Mouse (Mus musculus) cerebellum, adult 18-20 months (tissue): ENCODE data around the gene Rpa2.
A peak's percentile ranks its signal among the peaks of the same experiment; 100 is the strongest.
"Not testable (repeated sequence)": the region's sequence is repeated elsewhere in the genome, so short reads cannot be mapped to it uniquely, and the experiment has no call there.

Experiments
- DNase-seq, 2 experiments: peaks; one replicate each; pipeline ENCODE4 v3.0.0; 2021

Gene Rpa2

DNA sequence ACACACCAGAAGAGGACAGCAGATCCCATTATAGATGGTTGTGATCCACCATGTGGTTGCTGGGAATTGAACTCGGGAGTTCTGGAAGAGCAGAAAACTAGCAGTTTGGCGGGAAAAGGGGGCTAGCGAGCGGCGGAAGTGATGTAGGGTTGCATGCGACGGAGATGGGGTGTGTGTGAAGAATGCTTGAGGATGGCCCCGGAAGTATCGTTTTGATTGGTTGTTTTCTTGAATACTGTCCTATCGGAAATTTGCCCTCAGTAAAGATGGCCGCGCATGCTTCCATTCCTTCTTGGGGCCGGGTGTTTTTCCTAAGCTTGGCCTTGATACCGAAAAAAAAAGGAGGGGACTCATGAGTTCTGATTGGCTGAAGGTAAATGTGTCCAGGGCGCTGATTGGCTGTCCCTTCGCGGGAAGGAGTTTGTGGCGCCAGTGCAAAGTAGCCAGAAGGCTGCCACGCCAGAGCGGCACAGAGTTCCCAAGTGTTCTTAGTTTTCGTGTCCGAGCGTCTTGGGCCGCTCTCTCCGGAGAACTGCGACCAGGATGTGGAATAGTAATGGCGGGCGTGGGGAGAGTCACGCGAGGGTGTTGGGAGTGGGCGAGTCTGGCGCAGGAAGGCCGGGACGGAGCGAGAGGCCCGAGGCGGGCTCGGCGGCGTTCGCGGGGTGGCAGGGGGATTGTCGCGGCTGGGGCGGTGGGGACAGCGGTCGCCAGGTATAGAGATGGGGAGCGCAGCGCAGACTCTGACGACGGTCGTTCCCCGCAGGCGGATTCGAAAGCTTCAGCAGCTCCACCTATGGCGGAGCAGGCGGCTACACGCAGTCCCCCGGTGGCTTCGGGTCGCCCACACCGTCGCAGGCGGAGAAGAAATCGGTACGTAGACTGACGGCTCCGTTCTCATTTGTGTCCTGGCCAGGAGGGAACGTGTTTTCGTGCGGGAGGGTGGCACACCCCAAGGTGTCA, at the start of gene Rpa2:
Gene Rpa2, plus strand, starts transcription at position 419 of the 963 bp plus-strand sequence.
- peak; percentile 98 to 99 for DNase-seq

DNA sequence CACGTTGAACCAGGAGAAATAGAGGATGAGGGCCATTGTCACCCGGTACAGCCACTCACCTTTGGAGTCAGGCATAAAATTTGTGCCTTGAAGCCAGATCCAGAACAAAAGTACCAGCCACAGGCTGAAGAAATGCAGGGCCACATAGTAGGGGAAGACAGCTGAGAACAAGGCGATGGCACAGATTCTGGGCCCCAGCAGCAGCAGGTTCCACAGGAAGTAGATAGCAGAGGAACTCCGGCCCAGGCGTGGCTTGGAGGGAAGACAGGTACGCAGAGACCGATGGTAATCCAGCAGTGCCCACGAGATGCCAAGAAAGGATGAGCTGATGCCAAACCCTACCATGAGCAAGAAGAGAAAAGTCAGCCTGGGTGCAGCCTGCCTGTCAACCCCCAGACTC, 39.9 kb upstream of the Rpa2 start:
- no peak for DNase-seq

DNA sequence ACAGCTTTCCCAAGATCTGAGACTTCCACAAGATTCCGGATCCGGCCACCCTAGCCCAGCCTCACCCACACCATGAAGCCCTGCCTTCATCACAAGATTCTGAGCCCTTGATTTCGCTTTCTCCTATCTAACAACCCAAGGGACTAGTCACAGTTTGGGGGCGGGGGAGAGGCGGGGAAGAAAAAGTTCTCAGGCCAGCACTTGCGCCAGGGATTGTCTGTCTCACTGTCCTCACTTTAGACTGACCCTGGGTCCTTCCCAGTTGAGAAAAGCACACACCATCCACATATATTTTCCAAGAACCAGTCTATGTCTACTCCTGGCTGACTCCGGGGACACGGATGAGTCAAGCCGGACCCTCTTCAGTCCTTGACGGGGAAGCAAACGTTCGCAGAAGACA, 36.5 kb upstream of the Rpa2 start:
- no peak for DNase-seq

DNA sequence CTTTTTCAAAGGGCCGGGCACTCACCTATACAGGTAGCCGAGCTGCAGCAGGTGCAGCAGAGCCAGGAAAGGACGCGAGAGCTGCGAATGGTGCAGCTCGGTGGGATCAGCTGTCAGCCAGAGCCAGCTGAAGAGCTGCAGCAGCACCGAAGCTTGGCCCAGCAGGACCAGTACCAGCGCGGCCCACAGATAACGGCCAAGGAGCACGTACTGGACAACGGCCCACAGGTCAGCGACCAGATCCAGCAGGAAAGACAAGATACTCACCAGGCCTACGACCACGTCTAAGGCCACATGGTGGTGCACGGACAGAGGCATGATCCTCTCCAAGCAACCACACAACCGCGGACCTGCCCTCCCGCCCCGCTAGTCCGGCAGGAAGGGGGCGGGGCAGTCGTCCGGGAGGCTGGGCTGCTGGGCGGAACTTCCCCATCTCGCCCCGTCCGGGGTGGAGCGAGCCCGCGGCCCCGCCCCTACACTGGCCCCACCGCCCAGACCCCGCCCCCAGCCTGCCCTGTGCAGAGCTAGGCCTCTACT, 35.9 kb upstream of the Rpa2 start, which contains the start of gene Xkr8:
Gene Xkr8, minus strand, starts transcription at position 399 of the 537 bp plus-strand sequence.
- DNase-seq: peak; percentile 88

DNA sequence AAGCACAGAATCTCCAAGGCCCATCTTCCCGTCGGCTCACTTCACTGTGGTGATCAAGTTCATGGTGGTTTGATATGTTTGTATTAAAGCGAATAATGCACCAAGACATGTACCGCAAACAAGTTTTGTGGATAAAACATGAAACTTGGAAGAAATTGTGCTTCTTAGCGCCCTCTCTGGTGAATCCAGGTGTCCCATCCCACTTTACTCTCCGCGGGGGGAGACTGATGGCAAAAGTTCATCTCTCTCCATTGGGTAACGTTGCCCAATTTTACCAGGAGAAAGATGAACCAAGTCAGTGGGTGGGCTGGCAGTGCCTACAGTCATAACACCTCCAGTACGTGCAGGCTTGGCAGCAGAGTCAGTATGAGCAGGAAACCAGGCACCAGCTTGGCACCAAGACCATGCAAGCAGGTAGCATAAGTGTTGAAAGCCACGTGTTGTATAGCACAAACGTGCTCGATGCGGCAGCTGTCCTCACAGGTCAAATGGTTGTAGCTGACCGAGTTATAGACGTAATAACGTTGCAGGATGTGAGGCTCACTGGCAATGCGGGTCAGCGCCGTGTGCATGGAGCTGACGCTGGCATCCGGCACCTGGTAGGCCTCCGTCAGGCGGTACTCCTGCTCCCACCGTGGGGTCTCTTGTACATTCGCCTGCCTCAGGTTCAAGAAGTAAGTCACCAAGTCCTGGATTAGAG, 34.9 kb upstream of the Rpa2 start:
- DNase-seq: no peak

DNA sequence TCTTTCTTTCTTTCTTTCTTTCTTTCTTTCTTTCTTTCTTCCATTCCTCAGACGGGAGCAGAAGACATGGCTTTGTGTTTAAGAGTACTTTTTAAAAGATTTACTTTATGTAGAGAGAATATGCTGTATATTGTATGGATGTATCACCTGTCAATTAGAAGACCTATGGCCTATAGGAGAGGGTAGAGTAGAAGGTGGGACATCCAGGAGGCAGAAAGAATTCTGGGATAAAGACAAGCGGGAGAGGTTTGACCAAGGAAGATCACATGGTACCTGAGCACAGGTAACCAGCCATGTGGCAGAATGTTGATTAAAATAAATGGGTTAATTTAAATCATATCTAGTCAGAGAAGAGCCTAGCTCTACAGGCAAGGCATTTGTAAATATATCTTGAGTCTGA, 33.4 kb upstream of the Rpa2 start:
- DNase-seq: no peak

DNA sequence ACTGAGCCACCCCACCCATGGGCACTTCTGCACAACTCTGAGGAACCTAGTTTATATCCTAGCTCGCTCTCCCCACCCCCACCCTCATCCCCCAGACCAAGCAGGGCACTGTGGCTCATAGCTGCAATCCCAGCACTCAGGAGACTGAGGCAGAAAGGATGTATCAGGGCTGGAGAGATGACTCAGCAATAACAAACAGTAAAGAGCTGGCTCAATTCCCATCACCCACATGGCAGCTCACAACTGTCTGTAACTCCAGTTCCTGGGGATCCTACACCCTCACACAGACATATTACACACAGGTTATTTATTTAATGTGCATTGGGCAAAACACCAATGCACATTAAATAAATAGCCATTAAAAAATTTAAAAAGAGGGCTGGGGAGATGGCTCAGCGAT, 32.7 kb upstream of the Rpa2 start:
- DNase-seq: no peak

DNA sequence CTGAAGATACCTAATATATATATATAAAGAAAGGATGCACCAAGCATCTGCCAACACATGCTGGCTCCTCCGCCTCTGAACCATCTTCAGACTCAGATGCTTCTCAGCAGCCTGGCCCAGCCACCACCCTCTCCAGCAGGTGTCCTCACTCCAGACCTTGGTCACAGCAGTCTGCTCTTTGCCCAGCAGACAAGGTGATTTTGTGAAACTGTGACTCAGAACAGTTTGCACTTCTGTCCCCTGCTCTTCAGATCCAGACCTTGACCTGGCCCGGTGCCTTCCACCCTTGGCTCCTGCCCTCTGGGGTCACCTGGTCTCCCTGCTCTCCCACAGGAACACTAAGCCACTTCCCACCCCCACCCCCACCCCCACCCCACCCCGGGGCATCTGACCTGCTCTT, 32.2 kb upstream of the Rpa2 start:
- DNase-seq: no peak

DNA sequence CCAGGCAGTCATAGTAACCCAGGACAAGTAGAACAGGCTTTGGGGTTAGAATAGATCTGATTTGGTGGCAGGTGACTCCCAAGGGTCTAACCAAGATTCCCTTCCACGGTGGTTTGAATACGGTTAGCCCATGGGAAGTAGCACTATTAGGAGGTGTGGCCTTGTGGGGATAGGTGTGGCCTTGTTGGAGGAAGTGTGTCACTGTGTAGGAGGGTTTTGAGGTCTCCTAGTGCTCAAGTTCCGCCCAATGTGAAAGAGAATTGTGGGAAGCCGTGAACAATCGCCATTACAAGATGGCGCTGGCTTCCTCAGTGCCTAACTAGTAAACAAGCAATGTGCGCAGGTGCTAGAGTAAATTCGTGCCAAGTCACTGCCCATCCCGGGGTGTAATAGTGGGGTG, 31.0 kb upstream of the Rpa2 start:
- DNase-seq: not testable (repeated sequence)

DNA sequence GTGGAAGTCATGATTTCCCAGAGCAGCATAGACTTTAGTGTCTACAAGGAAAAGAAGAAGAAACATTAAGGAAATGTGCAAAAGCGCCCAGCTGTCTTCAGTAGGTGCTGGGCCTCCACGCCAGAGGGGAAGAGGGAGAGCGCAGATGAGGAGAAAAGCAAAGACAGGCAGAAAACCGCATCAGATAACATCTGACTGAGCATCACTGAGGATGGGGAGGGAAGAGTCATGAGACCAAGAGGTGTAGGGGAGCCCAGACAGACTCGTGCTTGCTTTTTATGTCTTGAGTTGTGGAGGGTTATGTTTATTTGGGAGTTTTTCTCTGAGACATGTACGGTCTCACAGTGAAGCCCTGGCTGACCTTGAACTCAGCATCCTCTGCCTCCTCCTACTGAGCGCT, 26.6 kb upstream of the Rpa2 start:
- DNase-seq: no peak

DNA sequence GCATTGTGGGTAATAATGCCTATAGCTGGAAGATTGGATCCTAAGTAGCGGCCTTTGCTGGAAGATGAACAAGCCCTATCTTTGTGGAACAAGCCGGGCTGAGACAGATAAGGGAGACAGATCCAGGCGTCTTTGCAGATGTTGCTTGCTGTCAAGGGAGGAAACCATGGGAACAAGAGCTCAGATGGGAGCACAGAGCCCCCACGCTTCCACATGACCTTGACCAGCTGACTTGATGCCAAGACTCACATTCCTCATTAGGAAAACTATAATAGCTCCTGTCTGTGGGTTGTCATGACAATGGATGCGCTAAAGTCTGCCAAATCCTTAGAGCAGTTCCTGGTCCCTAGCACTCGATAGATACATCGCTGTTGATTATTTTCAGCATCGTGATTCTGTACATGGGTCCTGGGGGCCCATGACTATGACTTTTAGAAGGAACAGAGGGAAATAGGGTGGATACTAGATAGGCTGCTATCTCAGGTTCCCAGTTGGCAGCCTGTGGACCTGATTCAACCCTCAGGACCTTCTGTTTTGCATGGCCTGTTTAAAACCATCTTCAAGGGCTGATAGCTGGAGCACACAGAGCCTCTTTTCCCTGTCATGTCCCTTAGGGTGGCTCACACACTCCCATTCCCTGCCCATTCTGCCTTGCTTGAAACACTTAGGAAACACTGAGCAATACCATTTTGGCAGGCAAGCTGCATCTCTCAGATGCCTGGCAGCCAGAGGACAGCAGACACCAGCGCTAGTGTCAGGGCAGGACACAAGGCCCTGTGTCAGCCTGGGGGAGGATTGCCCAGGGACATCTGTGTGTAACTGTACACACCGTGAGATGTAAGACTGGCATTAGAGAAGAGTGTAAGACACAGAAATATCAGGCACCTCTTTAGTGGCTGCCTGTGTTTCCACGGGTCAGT, 23.9 kb upstream of the Rpa2 start:
- DNase-seq: no peak

DNA sequence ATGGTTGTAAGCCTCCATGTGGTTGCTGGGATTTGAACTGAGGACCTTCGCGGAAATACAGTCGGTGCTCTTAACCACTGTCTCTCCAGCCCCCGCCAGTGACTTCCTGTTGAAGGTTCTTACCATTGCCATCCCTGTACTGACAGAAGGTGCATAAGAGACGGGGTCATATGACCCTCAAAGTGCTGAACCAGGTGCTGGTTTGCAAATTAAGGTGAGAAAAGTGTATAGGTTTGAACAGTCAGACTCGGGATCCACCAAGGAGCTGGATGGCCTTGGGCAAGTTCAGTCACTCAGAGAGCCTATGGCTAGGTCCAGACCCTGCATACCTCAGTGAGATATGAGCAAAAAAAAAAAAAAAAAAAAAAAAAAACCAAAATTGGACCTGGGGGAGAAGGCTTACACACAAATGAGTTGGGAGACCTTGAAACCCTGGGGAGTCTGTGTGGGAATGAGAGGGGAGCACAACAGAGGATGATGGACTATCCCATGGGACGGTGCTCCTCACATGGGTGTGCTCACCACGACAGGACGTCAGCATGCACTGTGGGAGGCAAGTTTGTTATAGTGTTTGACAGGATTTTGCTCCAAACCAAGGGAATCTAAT, 21.1 kb upstream of the Rpa2 start:
- DNase-seq: no peak

DNA sequence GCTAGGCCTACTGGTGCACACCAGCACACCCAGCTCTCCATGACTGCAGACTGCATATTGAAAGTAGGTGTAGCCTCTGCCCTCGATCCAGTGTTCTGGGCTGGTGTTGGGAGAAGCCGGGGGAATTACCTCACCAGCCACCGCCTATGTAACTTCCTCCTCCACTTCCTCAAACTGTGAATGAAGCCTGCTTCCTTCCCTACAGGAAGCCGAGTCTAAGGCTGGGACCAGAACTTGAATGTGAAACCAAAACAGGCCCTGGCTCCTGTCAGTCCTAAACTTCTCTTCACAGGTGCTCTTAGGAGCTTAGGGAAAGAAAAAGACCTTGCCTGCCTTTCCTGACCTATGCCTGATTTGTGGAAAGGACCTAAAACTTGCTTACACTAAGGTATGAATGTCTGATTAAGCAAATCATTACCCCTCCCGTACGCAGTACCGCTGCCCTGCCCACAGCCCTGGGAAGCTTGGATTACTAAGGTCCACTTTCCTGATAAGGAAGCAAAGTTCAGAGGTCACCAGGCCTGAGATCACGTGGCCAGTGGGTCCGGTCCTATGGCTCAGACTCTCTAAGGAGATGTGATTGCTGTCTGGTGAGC, 20.4 kb upstream of the Rpa2 start:
- no peak for DNase-seq

DNA sequence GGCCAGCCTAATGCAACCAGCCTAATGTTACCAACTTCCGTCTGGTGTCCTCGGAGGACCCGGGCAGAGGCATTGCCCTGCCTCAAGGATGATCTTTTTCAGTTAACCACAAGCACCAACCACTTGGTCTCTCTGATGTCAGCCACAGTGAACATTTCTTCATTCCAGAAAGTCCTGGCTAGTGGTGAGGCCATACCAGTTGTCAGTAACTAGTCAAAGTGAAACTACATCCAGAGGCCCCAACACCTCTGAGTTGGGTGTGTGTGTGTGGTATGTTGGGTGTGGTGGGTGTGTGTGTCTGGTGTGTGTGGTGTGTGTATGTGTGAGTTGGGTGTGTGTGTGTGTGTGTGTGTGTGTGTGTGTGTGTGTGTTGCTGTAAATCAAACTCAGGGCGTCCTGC, 19.4 kb upstream of the Rpa2 start:
- no peak for DNase-seq

DNA sequence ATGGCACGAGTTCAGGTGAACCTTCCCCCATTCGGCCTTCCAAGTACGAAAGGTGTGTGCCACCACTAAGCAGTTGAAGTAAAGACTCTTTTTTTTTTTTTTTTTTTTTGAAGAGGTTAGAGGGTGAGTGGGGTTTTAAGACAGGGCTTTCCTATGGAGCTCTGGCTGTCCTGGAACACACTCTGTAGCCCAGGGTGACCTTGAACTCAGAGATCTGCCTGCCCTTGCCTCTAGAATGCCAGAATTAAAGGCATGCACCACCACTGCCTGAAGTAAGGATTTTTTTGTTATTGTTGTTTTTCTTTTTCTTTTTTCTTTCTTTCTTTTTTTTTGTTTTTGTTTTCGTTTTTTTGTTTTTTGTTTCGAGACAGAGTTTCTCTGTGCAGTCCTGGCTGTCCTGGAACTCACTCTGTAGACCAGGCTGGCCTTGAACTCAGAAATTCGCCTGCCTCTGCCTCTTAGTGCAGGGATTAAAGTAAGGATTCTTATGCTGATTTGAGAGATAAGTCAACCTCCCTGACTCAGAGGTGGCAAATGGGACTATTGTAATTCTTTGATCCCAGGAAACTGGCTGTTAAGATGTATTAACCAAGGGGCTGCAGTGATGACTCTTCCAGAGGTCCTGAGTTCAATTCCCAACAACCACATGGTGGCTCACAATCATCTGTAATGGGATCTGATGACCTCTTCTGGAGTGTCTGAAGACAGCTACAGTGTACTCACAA, 18.7 kb upstream of the Rpa2 start:
- no peak for DNase-seq

DNA sequence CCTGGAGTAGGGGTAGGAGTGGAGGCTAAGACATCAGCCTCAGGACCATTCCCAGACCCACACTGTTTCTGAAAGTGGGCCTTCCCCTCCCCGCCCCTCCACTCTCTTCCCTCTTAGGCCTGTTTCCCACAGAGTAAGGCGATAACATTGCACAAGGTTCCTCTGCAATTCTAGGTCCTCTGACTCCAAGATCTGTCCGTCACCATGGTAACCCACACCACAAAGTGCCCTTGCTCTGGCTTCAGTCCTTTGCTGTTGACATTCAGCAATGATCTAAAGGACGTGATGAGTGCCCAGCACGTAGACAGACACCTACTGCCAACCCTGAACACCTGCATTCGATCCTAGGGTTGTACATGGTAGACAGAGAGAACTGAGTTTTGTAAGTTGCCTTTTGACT, 15.1 kb upstream of the Rpa2 start:
- DNase-seq: no peak

DNA sequence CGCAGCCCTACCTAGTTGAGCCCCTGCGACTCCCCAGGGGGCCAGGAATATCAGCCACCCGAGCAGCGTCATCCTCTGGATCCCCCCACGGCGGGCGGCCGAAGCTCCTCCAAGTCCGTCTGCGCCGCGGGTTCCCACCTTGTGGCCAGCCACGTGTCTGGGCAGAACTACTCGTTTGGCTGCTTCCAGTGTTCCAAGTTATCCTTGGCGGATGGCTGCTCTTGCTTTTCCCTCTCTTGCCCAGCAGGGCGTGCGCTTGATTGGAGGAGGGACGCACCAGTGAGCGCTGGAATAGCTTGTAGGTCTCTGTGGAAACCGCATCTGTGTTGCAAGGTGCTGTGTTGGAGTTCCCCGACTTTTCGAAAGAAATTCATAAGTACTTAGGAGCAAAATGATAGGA, 11.2 kb upstream of the Rpa2 start, which contains the start of gene Smpdl3b:
Gene Smpdl3b, minus strand, starts transcription at position 279 of the 400 bp plus-strand sequence.
- DNase-seq: peak; percentile 42 to 43

DNA sequence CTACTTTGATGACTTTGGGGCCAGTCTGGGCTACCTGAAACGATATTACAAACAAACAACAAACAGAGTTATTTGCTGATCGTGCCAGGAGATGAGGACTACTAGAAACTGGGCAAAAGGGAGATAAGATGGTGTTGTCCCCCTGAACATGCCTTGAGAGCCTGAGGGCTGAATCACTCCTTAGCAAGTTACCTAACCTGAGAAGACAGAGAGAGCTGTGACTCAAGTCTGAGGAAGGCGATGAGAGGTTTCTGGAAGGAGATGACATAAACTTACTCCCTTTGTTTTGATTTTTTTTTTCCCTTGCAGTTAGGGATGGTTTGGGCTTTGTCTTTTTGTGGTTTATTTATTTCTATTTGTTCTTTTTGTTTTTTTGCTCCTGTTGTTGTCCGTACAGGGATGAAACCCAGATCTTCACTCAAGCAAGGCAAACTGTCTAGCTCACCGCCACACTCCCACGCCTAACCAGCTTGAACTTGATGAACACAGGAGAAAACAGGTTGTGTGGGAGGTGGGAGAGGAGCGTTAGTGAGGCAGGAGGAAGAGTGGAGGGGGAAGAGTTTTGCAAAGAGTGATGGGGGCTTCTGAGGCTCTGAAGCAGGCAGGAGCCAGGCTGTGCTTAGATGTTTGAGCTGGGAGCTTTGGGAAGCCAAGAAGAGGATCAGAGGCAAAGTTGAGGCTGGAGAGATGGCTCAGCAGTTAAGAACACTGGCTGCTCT, 10.3 kb upstream of the Rpa2 start:
- no peak for DNase-seq

DNA sequence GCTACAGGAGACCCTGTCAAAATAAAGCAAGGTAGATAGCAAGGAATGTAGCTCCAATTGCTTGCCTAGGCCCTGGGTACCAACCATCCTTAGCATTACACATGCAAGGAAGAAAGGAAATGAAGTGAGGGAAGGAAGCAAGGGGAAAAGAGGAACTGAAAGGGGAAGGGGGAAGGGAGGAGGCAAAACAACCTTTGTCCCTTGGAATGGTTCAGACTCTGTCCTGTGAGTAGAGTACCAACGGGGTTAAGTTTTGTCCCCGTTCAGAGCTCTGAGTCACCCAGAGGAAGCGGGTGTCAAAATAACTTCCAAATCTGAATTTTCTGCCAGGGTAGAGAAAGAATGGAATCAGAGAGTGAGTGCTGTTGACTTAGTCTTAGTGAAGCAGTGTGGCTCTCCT, 7.8 kb upstream of the Rpa2 start:
- DNase-seq: no peak

DNA sequence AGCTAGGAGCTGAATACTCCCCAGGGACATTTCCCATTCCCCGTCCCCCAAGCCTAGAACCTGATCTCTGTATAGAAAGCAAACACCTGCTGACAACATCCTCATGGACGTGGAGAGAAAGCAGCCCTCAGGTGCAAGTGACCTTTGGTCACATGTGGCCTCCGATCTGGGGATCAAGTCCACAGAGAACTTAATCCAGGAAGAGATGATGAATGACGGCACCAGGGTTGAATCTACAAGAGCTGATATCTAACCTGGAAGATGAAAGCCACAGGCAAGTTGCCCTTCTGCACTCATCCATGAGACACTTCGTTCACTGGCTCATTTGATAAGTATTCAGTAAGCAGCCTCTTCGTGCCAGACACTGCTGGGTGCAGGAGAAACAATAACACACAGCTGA, 5.5 kb upstream of the Rpa2 start:
- DNase-seq: no peak
